Mouse (Mus musculus): ENCODE data around the gene Grin2a.
A peak's percentile ranks its signal among the peaks of the same experiment; 100 is the strongest.

Gene Grin2a

GRCm38 (mm10) chr16:9972705-9973104 lies 22.7 kb downstream of the Grin2a start:
- DNase-seq (ENCODE audit: low spot score in 2 of 2) = no peak

GRCm38 (mm10) chr16:9964469-9964868 lies 30.9 kb downstream of the Grin2a start:
- DNase-seq (ENCODE audit: low spot score in 2 of 2) = no peak

- DNase-seq (ENCODE audit: low spot score in 2 of 2) = no peak
Measured at GRCm38 (mm10) chr16:9962482-9962881, 32.9 kb downstream of the Grin2a start.

- DNase-seq (ENCODE audit: low spot score in 2 of 2) = no peak
Measured at GRCm38 (mm10) chr16:9959340-9959739, 36.0 kb downstream of the Grin2a start.

- no peak for DNase-seq (ENCODE audit: low spot score in 2 of 2)
Measured at GRCm38 (mm10) chr16:9954266-9954665, 41.1 kb downstream of the Grin2a start.

- DNase-seq (ENCODE audit: low spot score in 2 of 2) = peak in 1 of 2 experiments; percentile 26
Measured at GRCm38 (mm10) chr16:9953396-9953831, 41.9 kb downstream of the Grin2a start.

GRCm38 (mm10) chr16:9949250-9949649 lies 46.1 kb downstream of the Grin2a start:
- peak in 1 of 2 experiments; percentile 24 for DNase-seq (ENCODE audit: low spot score in 2 of 2)

- no peak for DNase-seq (ENCODE audit: low spot score in 2 of 2)
Measured at GRCm38 (mm10) chr16:9947430-9947829, 47.9 kb downstream of the Grin2a start.

GRCm38 (mm10) chr16:9944836-9945235 lies 50.5 kb downstream of the Grin2a start:
- DNase-seq (ENCODE audit: low spot score in 2 of 2) = no peak

- no peak for DNase-seq (ENCODE audit: low spot score in 2 of 2)
Measured at GRCm38 (mm10) chr16:9941306-9941930, 53.9 kb downstream of the Grin2a start.

- DNase-seq (ENCODE audit: low spot score in 2 of 2) = no peak
Measured at GRCm38 (mm10) chr16:9940716-9941115, 54.6 kb downstream of the Grin2a start.

GRCm38 (mm10) chr16:9910672-9911071 lies 84.7 kb downstream of the Grin2a start:
- peak in 1 of 2 experiments; percentile 55 for DNase-seq (ENCODE audit: low spot score in 2 of 2)

- DNase-seq (ENCODE audit: low spot score in 2 of 2) = no peak
Measured at GRCm38 (mm10) chr16:9909225-9909624, 86.1 kb downstream of the Grin2a start.

- DNase-seq (ENCODE audit: low spot score in 2 of 2) = no peak
Measured at GRCm38 (mm10) chr16:9904443-9904842, 90.9 kb downstream of the Grin2a start.

GRCm38 (mm10) chr16:9902680-9903463 lies 92.5 kb downstream of the Grin2a start:
- DNase-seq (ENCODE audit: low spot score in 2 of 2) = no peak

GRCm38 (mm10) chr16:9901433-9901832 lies 93.9 kb downstream of the Grin2a start:
- DNase-seq (ENCODE audit: low spot score in 2 of 2) = no peak

- DNase-seq (ENCODE audit: low spot score in 2 of 2) = no peak
Measured at GRCm38 (mm10) chr16:9900996-9901395, 94.4 kb downstream of the Grin2a start.

- no peak for DNase-seq (ENCODE audit: low spot score in 2 of 2)
Measured at GRCm38 (mm10) chr16:9900196-9900595, 95.2 kb downstream of the Grin2a start.

- no peak for DNase-seq (ENCODE audit: low spot score in 2 of 2)
Measured at GRCm38 (mm10) chr16:9899176-9899575, 96.2 kb downstream of the Grin2a start.

GRCm38 (mm10) chr16:9895581-9895980 lies 99.8 kb downstream of the Grin2a start:
- DNase-seq (ENCODE audit: low spot score in 2 of 2) = no peak

GRCm38 (mm10) chr16:9886155-9886554 lies 109.2 kb downstream of the Grin2a start:
- DNase-seq (ENCODE audit: low spot score in 2 of 2) = no peak

- no peak for DNase-seq (ENCODE audit: low spot score in 2 of 2)
Measured at GRCm38 (mm10) chr16:9884141-9884540, 111.2 kb downstream of the Grin2a start.

GRCm38 (mm10) chr16:9882420-9882819 lies 112.9 kb downstream of the Grin2a start:
- peak in 1 of 2 experiments; percentile 49 for DNase-seq (ENCODE audit: low spot score in 2 of 2)

All from right cerebral cortex, postnatal 10 days (tissue).